Mouse (Mus musculus): ENCODE measurements around the gene Zfp583. TPM values are rescaled to one million over a fixed set of nuclear protein-coding genes. Genes with fewer than 3 reads are reported as not detected.

Zfp583 gene
- polyA plus RNA-seq, 1 experiment, result 5.6 TPM

- WGBS, result under 1% methylated on average over 38 of the region's 38 CpGs
- H3K4me1 ChIP-seq (ENCODE audit: control insufficient read depth, insufficient read depth, low read length), result no peaks in the 10 kb centered on the region
- H3K27me3 ChIP-seq (ENCODE audit: control insufficient read depth, insufficient read depth, low read length), result no peaks in the 10 kb centered on the region
- TF ChIP-seq POLR2A (IDR thresholded peaks at IDR 0.05; ENCODE audit: borderline replicate concordance, insufficient read depth, low read length) (peak; percentile 60; the same call in 1 of the 2 replicates), CTCF (IDR thresholded peaks at IDR 0.05; ENCODE audit: borderline replicate concordance, insufficient read depth, low read depth, low read length) (no peak)
- H3K27ac ChIP-seq (ENCODE audit: insufficient read depth, low read length), result peak overlapping the region; percentile 64; the same call in 1 of the 2 replicates
- H3K4me3 ChIP-seq (replicated peaks; ENCODE audit: insufficient read depth, low read depth, low read length), result peak overlapping the region; percentile 96
- peak; percentile 99 for DNase-seq
Measured at GRCm38 (mm10) chr7:6362268-6363046, 31.4 kb upstream of the Zfp583 start.

DNA sequence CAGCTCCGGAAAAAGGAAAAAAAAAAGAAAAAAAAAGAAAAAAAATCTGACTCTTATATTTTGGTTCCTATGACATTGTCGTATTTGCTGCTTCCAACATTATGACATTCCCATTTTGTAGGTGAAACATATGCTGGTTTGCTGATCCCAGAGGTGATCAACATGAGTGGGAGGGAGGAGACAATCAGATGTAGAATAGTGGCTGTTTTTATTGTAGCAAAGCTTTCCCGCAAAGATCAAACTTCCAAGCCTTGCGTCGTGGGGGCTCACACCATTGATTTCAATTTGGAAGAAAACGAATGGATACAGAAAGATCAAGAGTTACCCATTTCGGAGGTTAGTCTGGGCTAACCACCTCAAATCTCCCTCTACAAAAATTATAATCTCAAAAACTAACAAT is 30.7 kb upstream of the Zfp583 start:
- no peaks in the 10 kb centered on the region for H3K4me1 ChIP-seq (ENCODE audit: control insufficient read depth, insufficient read depth, low read length)
- DNase-seq, result no peak
- no peak for TF ChIP-seq CTCF (IDR thresholded peaks at IDR 0.05; ENCODE audit: borderline replicate concordance, insufficient read depth, low read depth, low read length)
- TF ChIP-seq POLR2A (IDR thresholded peaks at IDR 0.05; ENCODE audit: borderline replicate concordance, insufficient read depth, low read length), result no peak
- no peak overlapping the region; the same call in 1 of the 2 replicates for H3K27ac ChIP-seq (ENCODE audit: insufficient read depth, low read length)
- H3K4me3 ChIP-seq (replicated peaks; ENCODE audit: insufficient read depth, low read depth, low read length), result peak overlapping the region; percentile 96
- H3K27me3 ChIP-seq (ENCODE audit: control insufficient read depth, insufficient read depth, low read length), result no peaks in the 10 kb centered on the region
- WGBS, result 19% methylated on average over 7 of the region's 7 CpGs

DNA sequence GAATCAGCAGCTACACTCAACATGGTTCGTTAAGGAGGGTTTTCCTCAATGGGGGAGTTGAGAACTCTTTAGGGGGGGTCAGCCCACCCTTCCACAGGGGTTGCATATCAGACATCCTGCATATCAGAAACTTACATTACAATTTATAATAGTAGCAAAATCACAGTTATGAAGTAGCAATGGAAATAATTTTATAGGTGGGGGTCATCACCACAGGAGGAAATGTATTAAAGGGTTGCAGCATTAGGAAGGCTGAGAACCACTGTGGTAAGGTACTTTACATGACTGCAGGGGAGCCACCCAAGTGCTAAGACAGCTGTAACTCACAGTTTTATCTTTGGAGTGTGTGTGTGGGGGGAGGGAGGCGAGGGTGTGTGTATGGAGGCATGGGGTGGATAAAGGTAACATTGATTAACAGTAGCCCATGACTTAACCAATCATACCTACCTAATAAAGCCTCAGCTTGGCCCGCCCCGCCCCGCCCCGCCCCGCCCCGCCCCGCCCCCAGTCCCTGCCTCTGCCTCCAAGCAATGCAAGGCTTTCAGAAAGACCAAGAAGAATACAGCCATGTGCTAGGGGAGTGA is 29.5 kb upstream of the Zfp583 start:
- Histone ChIP-seq H3K27me3 (ENCODE audit: control insufficient read depth, insufficient read depth, low read length) (no peaks in the 10 kb centered on the region), H3K27ac (ENCODE audit: insufficient read depth, low read length) (no peak overlapping the region), H3K4me3 (replicated peaks; ENCODE audit: insufficient read depth, low read depth, low read length) (no peak overlapping the region), H3K4me1 (ENCODE audit: control insufficient read depth, insufficient read depth, low read length) (no peaks in the 10 kb centered on the region)
- TF ChIP-seq CTCF (IDR thresholded peaks at IDR 0.05; ENCODE audit: borderline replicate concordance, insufficient read depth, low read depth, low read length) (no peak), POLR2A (IDR thresholded peaks at IDR 0.05; ENCODE audit: borderline replicate concordance, insufficient read depth, low read length) (no peak)
- DNase-seq, result no peak
- WGBS, result 37% methylated on average over 9 of the region's 9 CpGs

DNA sequence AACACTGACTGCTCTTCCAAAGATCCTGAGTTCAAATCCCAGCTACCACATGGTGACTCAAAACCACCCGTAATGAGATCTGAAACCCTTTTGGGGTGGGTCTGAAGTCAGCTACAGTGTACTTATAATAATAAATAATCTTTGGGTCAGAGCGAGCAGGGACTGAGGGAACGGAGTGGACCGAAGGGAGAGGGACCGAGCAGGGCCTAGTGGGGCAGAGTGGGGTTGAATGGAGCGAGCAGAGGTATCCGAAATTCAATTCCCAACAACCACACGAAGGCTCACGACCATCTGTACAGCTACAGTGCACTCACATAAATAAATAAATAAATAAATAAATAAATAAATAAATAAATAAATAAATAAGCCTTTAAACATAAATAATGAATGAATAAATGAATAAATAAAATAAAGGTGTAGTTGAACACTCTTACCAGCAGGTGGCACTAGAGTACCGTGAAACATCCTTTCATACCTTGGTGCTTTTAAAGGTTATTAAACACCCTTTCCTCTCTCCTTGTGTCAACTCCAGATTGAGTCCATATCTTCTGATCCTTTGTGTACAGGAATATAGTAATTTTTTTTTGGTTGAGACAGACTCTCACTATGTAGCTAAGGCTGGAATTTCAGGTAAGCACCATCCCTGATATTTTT is 28.0 kb upstream of the Zfp583 start:
- WGBS, result 49% methylated on average over 10 of the region's 10 CpGs
- H3K27ac ChIP-seq (ENCODE audit: insufficient read depth, low read length), result no peak overlapping the region
- peak in 1 of 2 experiments; percentile 62 for DNase-seq

GRCm38 (mm10) chr7:6358121-6358520 is 27.0 kb upstream of the Zfp583 start:
- Histone ChIP-seq H3K4me3 (replicated peaks; ENCODE audit: insufficient read depth, low read depth, low read length) (no peak overlapping the region), H3K27me3 (ENCODE audit: control insufficient read depth, insufficient read depth, low read length) (no peaks in the 10 kb centered on the region), H3K4me1 (ENCODE audit: control insufficient read depth, insufficient read depth, low read length) (no peaks in the 10 kb centered on the region), H3K27ac (ENCODE audit: insufficient read depth, low read length) (no peak overlapping the region)
- WGBS, result 62% methylated on average over 2 of the region's 2 CpGs
- no peak for TF ChIP-seq POLR2A (IDR thresholded peaks at IDR 0.05; ENCODE audit: borderline replicate concordance, insufficient read depth, low read length)
- no peak for TF ChIP-seq CTCF (IDR thresholded peaks at IDR 0.05; ENCODE audit: borderline replicate concordance, insufficient read depth, low read depth, low read length)
- no peak for DNase-seq

More for the DNA sequence above, 28.0 kb upstream of the Zfp583 start:
- no peak for TF ChIP-seq POLR2A (IDR thresholded peaks at IDR 0.05; ENCODE audit: borderline replicate concordance, insufficient read depth, low read length)
- 0 out of 2 replicates have a peak, but pooled peaks have one; percentile 40 for TF ChIP-seq CTCF (IDR thresholded peaks at IDR 0.05; ENCODE audit: borderline replicate concordance, insufficient read depth, low read depth, low read length)
- Histone ChIP-seq H3K4me3 (replicated peaks; ENCODE audit: insufficient read depth, low read depth, low read length) (no peak overlapping the region), H3K4me1 (ENCODE audit: control insufficient read depth, insufficient read depth, low read length) (no peaks in the 10 kb centered on the region), H3K27me3 (ENCODE audit: control insufficient read depth, insufficient read depth, low read length) (no peaks in the 10 kb centered on the region)

DNA sequence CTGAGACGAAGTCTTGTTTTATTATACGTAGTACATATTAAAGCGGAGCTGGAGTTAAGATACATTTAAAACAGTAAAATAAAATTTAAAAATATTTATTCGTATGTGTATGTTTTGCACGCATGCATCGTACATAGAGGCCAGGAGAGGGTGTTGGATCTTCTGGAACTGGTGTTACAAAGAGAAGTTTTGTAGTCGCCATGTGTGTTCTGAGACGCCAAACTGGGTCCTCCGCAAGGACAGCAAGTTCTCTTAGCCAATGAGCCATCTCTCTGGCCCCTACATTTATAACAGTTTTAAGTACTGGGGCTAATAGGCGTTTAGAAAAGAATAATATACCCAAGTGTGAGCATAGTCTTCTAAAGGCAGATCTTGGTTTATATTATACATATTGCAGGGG is 13.0 kb upstream of the Zfp583 start:
- no peak for TF ChIP-seq POLR2A (IDR thresholded peaks at IDR 0.05; ENCODE audit: borderline replicate concordance, insufficient read depth, low read length)
- TF ChIP-seq CTCF (IDR thresholded peaks at IDR 0.05; ENCODE audit: borderline replicate concordance, insufficient read depth, low read depth, low read length), result no peak
- DNase-seq, result no peak
- H3K4me3 ChIP-seq (replicated peaks; ENCODE audit: insufficient read depth, low read depth, low read length), result peak overlapping the region; percentile 96
- H3K27me3 ChIP-seq (ENCODE audit: control insufficient read depth, insufficient read depth, low read length), result no peaks in the 10 kb centered on the region
- H3K4me1 ChIP-seq (ENCODE audit: control insufficient read depth, insufficient read depth, low read length), result no peaks in the 10 kb centered on the region
- H3K27ac ChIP-seq (ENCODE audit: insufficient read depth, low read length), result no peak overlapping the region
- WGBS, result 30% methylated on average over 10 of the region's 10 CpGs

DNA sequence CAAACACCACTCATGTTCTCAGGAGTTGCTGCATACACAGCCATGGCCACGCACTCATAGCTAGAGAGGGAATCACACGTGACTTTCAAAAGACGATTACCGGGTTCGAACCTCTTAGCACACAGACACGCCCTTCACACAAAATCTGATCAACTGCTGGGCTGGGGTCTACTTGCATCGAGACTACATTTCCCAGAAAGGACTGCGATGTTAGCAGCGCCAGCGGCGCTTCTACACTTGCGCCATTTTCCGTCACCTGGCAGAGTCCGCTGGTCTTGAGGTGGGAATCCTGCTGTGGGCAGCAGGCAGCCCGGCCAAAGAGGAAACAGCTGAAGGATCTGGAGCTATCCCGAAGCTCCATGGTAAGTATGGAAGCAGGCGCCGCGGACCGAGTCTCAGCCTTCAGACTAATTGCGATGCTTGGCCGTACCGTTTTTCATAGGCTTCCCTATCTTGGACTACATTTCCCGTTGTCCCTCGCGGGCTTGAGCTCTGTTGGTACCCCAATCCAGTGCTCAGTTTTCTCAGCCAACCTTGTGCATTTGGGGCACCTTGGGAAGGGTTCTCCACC is 12.5 kb upstream of the Zfp583 start, which contains the start of gene Gm3854:
Gene Gm3854, plus strand, starts transcription at position 259 of the 571 bp plus-strand sequence.
- Histone ChIP-seq H3K4me1 (ENCODE audit: control insufficient read depth, insufficient read depth, low read length) (no peaks in the 10 kb centered on the region), H3K4me3 (replicated peaks; ENCODE audit: insufficient read depth, low read depth, low read length) (peak within 1 kb of the TSS; percentile 96), H3K27me3 (ENCODE audit: control insufficient read depth, insufficient read depth, low read length) (no peaks in the 10 kb centered on the region), H3K27ac (ENCODE audit: insufficient read depth, low read length) (peak within 1 kb of the TSS; percentile 98)
- no peak for TF ChIP-seq CTCF (IDR thresholded peaks at IDR 0.05; ENCODE audit: borderline replicate concordance, insufficient read depth, low read depth, low read length)
- peak; percentile 69; the same call in 1 of the 2 replicates for TF ChIP-seq POLR2A (IDR thresholded peaks at IDR 0.05; ENCODE audit: borderline replicate concordance, insufficient read depth, low read length)
- peak; percentile 85 to 87 for DNase-seq
- WGBS, result under 1% methylated on average over 26 of the region's 26 CpGs
